Mouse (Mus musculus) liver, adult 2 months (tissue): Measurements from ENCODE around the gene Fstl1. TPM values are rescaled to one million over a fixed set of nuclear protein-coding genes. Genes with fewer than 3 reads are reported as not detected.

Experiments
- DNase-seq: peaks from one replicate; pipeline ENCODE4 v3.0.0-alpha.2; 2011; ENCODE audit warnings: low read depth, low spot score; ENCODE audit errors: extremely low read depth
- H3K27ac ChIP-seq: fragments of 200-500 bp; replicated peaks from 2 replicates; pipeline ENCODE4 v1.5.1; 2012; ENCODE audit warnings: low read depth, mild to moderate bottlenecking, control low read depth, inconsistent platforms, low read length; ENCODE audit not compliant: insufficient read depth
- H3K27me3 ChIP-seq: fragments of 200-500 bp; 2 replicates; pipeline ENCODE4 v1.6.1; 2012; ENCODE audit warnings: mild to moderate bottlenecking, moderate library complexity, low read length, inconsistent platforms; ENCODE audit not compliant: control insufficient read depth, insufficient read depth
- H3K36me3 ChIP-seq: fragments of 200-500 bp; 2 replicates; pipeline ENCODE4 v1.6.1; 2012; ENCODE audit warnings: low read length, inconsistent platforms; ENCODE audit not compliant: control insufficient read depth, insufficient read depth
- H3K4me1 ChIP-seq: fragments of 200-500 bp; 2 replicates; pipeline ENCODE4 v1.6.1; 2011; ENCODE audit warnings: low read length; ENCODE audit not compliant: control insufficient read depth, insufficient read depth
- H3K4me3 ChIP-seq: fragments of 200-500 bp; 2 replicates; pipeline ENCODE4 v1.5.1; 2011; ENCODE audit warnings: low read depth, mild to moderate bottlenecking, control low read depth, low read length, moderate library complexity; ENCODE audit not compliant: insufficient read depth
- H3K79me2 ChIP-seq: fragments of 200-500 bp; 2 replicates; pipeline ENCODE4 v1.6.1; 2012; ENCODE audit warnings: inconsistent platforms, mild to moderate bottlenecking, low read length, moderate library complexity; ENCODE audit not compliant: control insufficient read depth, insufficient read depth
- H3K9ac ChIP-seq: fragments of 200-500 bp; 2 replicates; pipeline ENCODE4 v1.6.1; 2012; ENCODE audit warnings: low read depth, mild to moderate bottlenecking, control low read depth, inconsistent platforms, low read length
- CTCF ChIP-seq: fragments of 200-500 bp; IDR thresholded peaks from 2 replicates; pipeline ENCODE4 v1.5.1; 2011; ENCODE audit warnings: low read depth, low read length, control low read depth
- POLR2A ChIP-seq: fragments of 200-500 bp; IDR thresholded peaks from 2 replicates; pipeline ENCODE4 v1.6.1; 2011; ENCODE audit warnings: low read length, control low read depth; ENCODE audit not compliant: insufficient read depth; ENCODE audit errors: extremely low read depth
- WGBS: fragments of 180-500 bp; shearing (Covaris S2); methylation state at CpG from one replicate; pipeline ENCODE4 v1.1.7; 2018; 5-methylcytosine and 5-hydroxymethylcytosine counted together
- polyA plus RNA-seq: library from polyadenylated mRNA; depleted of rRNA; stranded (reverse); fragments of >200 nt; gene quantifications from 2 replicates; pipeline ENCODE4 v1.2.3, GENCODE M21; 2012
- total RNA-seq: library from RNA; depleted of rRNA; stranded (reverse); fragments of >200 nt; gene quantifications from 2 replicates; pipeline ENCODE4 v1.2.3, GENCODE M21; 2014

Gene Fstl1
- total and polyA plus RNA-seq, 2 experiments, result 1.9 to 4.4 TPM

- H3K4me1 ChIP-seq, result no peaks in the 10 kb centered on the region
- H3K9ac ChIP-seq, result no peak overlapping the region
- 82% methylated on average over 7 of the region's 7 CpGs for WGBS
- H3K36me3 ChIP-seq, result no peaks in the 10 kb centered on the region
- H3K4me3 ChIP-seq, result no peak overlapping the region
- no peak for DNase-seq
- no peaks in the 10 kb centered on the region for H3K79me2 ChIP-seq
- TF ChIP-seq CTCF, result no peak
- TF ChIP-seq POLR2A, result no peak
- no peaks in the 10 kb centered on the region for H3K27me3 ChIP-seq
- no peak overlapping the region for H3K27ac ChIP-seq
Observed at GRCm38 (mm10) chr16:37732023-37732761, 44.5 kb upstream of the Fstl1 start.

GRCm38 (mm10) chr16:37740076-37740475, 36.6 kb upstream of the Fstl1 start:
- TF ChIP-seq POLR2A (no peak), CTCF (no peak)
- H3K27ac ChIP-seq, result no peak overlapping the region
- H3K27me3 ChIP-seq, result no peaks in the 10 kb centered on the region
- H3K4me1 ChIP-seq, result no peaks in the 10 kb centered on the region
- DNase-seq, result no peak
- WGBS, result 89% methylated on average over 2 of the region's 2 CpGs
- no peak overlapping the region for H3K4me3 ChIP-seq
- H3K9ac ChIP-seq, result no peak overlapping the region
- H3K36me3 ChIP-seq, result no peaks in the 10 kb centered on the region
- no peaks in the 10 kb centered on the region for H3K79me2 ChIP-seq

GRCm38 (mm10) chr16:37742266-37742665, 34.4 kb upstream of the Fstl1 start:
- TF ChIP-seq CTCF, result no peak
- no peak for TF ChIP-seq POLR2A
- Histone ChIP-seq H3K4me1 (no peaks in the 10 kb centered on the region), H3K27ac (no peak overlapping the region), H3K4me3 (no peak overlapping the region), H3K36me3 (no peaks in the 10 kb centered on the region), H3K79me2 (no peaks in the 10 kb centered on the region), H3K27me3 (no peaks in the 10 kb centered on the region), H3K9ac (no peak overlapping the region)
- no peak for DNase-seq
- WGBS, result 81% methylated on average over 4 of the region's 4 CpGs

GRCm38 (mm10) chr16:37752876-37753275, 23.8 kb upstream of the Fstl1 start:
- Histone ChIP-seq H3K4me1 (no peaks in the 10 kb centered on the region), H3K79me2 (no peaks in the 10 kb centered on the region), H3K4me3 (no peak overlapping the region), H3K9ac (no peak overlapping the region), H3K27me3 (no peaks in the 10 kb centered on the region), H3K36me3 (no peaks in the 10 kb centered on the region), H3K27ac (no peak overlapping the region)
- no peak for TF ChIP-seq CTCF
- no peak for TF ChIP-seq POLR2A
- 43% methylated on average over 2 of the region's 2 CpGs for WGBS
- DNase-seq, result no peak

- Histone ChIP-seq H3K4me3 (no peak overlapping the region), H3K9ac (no peak overlapping the region), H3K27ac (no peak overlapping the region), H3K4me1 (no peaks in the 10 kb centered on the region), H3K27me3 (no peaks in the 10 kb centered on the region), H3K79me2 (no peaks in the 10 kb centered on the region), H3K36me3 (no peaks in the 10 kb centered on the region)
- WGBS, result 85% methylated on average over 1 of the region's 1 CpGs
- no peak for DNase-seq
- TF ChIP-seq CTCF (no peak), POLR2A (no peak)
Observed at GRCm38 (mm10) chr16:37753809-37754208, 22.9 kb upstream of the Fstl1 start.

- 66% methylated on average over 4 of the region's 4 CpGs for WGBS
- no peaks in the 10 kb centered on the region for H3K36me3 ChIP-seq
- no peaks in the 10 kb centered on the region for H3K79me2 ChIP-seq
- H3K4me3 ChIP-seq, result no peak overlapping the region
- H3K27ac ChIP-seq, result no peak overlapping the region
- no peaks in the 10 kb centered on the region for H3K27me3 ChIP-seq
- no peak for TF ChIP-seq CTCF
- TF ChIP-seq POLR2A, result no peak
- no peak overlapping the region for H3K9ac ChIP-seq
- no peaks in the 10 kb centered on the region for H3K4me1 ChIP-seq
- DNase-seq, result no peak
Observed at GRCm38 (mm10) chr16:37754483-37754882, 22.2 kb upstream of the Fstl1 start.
